Mouse (Mus musculus) CD4-positive, CD25-positive, alpha-beta regulatory T cell, adult 4 months (primary cell): ENCODE measurements around the gene Tpst2. TPM values are rescaled to one million over a fixed set of nuclear protein-coding genes. Genes with fewer than 3 reads are reported as not detected.

ENCODE experiments used
- ATAC-seq: one replicate; pipeline ENCODE4 v1.8.0; 2017
- polyA plus RNA-seq, 2 experiments: library from polyadenylated mRNA; unstranded; fragments of 100-300 nt; shearing (Covaris generic); gene quantifications; one replicate each; pipeline ENCODE4 v1.2.1; 2017

The Tpst2 gene
- polyA plus RNA-seq, 2 experiments from 2014 or later = 58.0 to 61.9 TPM

DNA sequence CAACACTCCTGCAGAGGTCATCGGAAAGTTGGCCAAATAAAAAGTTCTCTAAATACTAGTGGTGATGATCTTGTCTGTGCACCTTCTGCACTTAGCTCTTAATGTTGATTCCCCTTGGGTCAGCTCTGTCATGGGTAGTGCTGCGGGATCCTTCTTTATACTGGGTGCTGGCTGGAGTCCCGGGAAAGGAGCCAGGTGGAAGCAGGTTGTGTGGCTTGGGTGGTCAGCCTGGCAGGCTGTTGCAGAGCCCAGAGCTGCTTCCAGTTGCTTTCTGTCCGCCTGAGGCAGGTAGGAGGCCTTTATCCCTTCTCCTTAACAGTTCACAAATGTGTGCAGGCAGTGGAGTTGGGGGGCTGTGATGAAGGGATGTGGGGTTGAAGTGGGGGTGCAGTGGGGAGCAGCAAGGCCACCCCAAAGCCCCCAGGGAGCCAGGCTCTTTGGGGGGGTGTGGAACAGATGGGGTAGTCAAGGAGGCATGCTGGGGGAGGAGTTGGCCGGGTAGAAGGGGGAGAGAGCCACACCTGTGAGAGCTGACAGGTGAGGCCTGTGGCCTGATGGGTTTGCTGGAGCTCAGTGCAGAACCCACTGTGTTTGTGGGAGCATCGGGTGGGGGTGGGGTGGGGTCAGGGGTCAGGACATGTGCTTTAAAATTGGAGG lies 5.8 kb downstream of the Tpst2 start:
- ATAC-seq = no peak

DNA sequence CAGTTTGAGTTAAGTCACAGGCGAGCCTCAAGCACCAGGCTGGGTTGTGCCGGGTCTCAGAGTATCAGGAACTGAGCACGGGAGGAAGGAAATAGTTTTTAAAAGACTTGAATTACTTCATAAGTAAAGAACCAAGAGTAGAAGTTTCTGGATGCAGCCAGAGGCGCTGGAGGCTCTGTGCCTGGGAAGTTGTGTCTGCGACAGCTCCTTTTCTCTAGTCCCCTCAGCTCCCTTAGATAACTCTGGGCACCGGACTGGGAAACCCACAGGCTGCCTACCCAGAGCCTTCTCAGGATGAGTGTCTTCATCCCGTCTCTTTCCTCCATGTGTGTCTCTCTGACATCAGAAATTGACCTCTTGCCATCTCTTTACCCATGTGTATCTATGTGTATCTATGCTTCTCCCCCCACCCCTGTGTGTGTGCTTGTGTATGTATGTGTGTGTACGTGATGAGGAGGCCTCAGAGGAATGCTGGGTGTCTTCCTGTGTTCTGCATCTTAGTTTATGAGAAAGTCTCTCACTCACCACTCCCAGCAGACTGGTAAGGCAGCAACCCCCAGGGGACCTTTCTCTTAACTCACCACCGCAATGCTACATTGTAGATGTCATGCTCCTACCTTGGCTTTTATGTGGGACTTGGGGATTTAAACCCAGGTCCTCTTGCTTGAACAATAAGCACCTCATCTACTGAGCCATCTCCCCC lies 6.4 kb downstream of the Tpst2 start:
- no peak for ATAC-seq

DNA sequence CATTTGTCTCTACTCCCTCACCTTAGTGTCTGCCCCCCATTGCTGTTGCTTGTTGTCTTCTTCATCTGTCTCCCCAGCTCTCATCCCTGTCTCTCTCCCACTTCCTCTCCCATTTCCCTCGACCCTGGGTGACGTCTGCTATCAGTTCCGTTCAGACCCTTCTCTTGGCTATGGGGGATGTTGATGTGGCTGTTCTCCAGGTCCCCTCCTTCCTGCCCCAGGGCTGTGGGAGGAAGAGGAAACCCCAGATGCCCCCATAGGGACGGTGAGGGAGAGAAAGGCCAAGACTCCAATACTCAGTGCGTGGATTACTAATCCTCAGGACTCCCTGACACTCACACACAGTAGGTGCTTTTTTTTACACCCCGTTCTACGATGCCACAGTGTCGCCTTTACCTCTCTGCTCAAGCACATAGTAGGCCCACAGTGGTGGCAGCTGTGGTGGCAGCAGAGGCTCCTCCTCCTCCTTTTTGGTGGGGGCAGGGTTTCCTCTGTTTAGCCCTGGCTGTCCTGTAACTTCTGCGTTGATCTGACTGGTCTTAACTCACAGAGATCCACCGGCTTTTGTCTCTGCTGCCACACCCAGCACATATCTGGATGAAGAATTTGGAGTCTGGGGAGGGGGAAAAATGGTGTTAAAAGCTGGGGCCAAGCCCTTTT lies 7.2 kb downstream of the Tpst2 start:
- no peak for ATAC-seq

DNA sequence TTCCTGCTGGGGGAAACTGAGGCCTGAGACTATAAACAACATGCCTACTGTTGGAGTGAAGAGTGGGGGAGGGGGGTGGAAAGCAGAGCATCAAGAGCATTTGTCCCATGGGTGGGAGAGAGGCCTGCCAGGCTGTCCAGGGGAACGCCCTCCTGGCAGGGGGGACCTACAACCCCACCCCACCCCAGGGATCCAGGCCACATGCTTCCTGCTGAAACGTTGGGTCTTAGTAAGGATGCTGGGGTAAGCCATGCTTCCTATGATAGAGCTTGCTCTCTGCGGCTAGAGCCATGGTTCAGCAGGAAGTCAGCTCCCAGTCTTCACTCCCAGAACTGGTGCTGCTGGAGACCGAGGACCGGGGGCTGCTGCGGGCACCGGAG lies 7.7 kb downstream of the Tpst2 start:
- ATAC-seq = no peak

DNA sequence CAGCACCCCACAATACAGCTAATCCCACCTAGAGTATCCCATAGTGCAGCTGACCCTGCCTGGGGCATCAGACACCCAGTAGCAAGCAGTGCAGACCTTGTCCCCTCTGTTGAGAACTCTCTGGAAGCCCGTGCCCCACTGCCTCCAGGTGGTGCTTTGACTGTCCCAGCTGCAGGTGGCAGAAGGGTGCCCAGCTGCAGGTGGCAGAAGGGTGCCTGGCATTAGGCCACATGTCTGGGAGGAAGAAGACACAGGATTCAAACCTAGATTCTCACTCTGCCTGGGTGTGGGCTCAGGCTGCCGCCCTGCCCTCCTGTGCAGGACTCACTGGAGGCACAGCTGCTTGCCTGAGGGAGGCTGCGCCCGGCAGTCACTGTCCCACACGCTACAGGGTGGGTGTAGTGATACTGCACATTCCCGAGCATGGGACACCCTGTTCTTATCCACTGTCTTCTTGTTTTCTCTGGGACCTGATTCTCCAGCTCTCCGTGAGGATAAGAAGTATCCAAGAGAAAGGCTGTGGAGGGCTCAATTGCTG lies 9.1 kb downstream of the Tpst2 start:
- ATAC-seq = no peak

DNA sequence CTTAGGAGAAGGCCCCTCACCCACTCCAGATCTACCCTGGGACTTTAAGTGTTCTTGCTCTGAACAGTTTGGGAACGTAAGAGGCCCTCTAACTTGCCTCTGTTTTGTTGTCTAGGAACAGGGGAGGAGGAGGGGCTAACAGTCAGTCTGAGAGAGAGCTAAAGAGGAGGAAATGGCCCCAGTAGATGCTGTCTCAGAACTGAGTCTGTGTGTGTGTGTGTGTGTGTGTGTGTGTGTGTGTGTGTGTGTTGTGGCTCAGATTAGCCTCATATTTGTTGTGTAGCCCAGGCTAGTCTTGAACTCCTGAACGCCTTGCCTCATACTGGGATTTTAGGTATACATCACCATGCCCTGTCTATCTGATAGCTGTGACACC lies 10.1 kb downstream of the Tpst2 start:
- peak; percentile 57 for ATAC-seq

DNA sequence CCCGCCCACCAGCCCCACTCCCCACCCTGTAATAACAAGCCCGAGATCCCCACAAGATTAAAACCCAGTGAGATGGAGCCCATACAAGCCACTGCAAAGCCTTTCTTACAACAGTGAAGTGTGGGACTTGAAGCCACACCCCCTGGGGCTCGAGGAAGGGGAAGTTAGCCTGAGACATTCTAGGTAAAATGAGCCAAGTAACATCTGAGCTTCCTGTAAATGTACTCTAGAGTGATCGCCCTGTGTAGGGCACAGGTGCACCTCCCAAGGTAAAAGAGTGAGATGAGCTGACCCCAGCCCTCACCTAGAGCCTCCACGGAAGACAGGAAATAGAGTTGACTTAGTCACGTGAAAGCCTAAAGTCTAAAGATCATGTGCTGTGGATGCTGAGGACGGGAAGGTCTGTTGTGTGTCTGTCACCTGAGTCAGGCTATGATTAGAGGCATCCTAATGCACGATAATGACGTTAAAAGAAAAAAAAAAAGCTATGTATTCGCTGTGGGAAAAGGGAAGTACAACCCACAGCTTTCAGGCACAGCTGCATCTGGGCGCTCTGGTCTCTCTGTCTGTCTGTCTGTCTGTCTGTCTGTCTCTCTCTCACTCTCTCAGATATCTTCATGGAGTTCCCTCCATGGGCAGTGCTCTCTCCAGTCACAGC lies 10.6 kb downstream of the Tpst2 start:
- peak; percentile 83 for ATAC-seq

DNA sequence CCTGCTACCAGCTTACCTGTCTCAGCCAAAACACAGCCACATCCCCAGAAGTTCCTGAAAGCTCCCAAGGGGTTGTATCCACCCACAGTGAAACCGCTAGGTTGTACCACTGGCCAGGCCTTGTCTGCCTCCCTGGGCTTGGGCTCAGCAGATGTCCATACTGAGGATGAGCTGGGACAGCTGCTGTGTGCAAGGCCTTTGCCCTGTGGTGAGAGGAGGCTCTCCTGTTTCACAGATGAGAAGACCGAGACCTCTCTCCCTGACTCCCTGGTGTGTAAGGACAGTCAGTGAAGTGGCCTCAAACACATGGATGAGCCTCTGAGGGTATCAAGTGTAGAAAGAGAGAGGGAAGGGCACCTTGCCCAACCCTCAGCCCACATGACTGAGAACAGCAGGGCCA lies 11.2 kb downstream of the Tpst2 start:
- ATAC-seq = no peak

DNA sequence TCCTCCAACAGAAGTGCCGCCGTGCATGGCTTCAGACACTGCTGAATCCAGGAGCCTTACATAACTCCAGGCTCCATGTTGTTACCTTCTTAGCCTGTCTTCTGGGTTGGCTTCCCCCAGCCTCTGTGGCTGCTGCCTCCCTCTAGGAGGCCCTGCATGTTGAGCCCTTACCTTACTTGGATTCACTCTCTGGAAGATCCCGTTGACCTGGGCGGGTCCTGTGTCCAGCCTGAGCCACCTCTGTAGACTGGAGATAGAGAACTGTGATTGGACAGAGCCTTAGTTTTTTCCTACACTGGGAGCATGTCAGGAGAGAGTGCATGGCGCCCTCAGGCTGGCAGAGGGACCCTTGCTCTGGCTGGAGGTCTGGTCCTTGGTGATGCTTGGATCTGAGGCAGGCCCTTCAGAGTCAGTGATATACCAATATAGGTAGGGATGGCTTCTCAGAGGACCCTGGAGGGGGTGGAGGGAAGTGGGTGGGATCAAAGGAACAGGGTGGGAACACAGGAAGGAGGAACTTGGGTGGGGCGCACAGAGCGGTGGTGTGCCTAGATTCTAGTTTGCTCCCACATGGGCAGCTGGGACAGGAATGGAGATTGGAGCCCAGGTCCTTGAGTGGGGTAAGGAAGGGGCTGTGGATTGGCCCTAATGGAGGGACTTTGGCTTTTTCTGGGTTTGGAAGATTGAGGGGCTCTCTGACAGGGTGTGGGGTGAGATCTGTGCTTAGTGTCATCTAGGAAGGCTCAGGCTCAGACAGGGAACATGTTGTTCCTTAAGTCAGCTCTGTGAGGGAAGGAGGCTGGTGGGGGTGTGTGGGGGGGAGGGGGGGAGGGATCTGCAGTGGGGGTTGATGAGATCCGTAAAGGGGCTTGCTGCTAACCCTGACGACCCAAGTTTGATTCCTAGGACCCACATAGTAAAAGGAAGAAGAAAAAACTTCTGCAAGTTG lies 12.0 kb downstream of the Tpst2 start:
- no peak for ATAC-seq

DNA sequence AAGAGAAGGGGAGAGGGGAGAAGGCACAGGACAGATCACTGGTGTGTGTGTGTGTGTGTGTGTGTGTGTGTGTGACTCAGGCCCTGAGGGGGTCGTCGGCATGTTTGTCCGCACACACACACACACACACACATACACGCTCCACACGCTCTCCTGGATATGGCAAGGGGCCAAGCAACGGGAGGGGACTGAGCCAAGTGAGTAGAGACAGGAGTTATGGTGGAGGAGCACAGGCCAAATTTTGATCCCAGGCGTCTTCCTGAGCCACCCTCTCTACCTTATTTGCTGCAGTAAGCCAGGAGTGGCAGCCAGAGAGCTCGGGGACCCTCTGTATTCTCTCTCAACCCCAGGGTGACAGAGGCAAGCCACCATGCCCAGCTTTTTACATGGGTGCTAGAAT lies 12.7 kb downstream of the Tpst2 start:
- ATAC-seq = no peak

DNA sequence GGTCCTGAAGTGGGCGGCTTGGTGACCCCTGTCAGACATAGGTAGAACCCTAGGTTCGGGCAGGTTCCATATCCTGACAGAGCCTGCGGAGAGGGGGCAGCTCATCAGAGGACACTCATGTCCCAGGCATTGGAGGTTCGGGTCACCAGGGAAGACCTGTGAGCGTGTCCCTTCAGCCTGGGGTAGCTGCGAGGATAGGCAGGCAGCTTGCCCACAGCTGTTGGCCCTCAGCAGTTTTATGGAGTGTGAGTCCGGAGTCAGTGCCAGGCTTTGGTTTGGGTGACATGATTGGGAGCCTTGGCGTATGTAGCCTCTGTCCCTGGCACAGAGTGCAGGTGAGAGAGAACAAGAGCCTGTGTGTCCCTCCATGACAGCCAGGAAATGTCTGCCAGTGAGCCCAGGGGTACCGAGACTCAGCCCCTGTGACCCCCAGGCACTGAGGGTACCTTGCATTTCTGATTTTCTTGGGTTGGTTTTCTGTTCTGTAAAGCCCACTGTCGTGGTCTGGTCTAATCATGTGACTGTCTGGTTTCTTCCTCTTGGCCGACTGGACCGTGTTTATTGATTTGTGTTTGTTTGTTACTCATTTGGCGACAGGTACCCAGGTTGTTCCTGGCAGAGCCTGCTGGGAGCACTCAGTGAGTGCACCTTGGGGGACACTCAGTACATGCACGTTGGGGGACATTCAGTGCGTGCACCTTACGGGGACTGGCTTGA lies 13.5 kb downstream of the Tpst2 start:
- ATAC-seq = no peak

DNA sequence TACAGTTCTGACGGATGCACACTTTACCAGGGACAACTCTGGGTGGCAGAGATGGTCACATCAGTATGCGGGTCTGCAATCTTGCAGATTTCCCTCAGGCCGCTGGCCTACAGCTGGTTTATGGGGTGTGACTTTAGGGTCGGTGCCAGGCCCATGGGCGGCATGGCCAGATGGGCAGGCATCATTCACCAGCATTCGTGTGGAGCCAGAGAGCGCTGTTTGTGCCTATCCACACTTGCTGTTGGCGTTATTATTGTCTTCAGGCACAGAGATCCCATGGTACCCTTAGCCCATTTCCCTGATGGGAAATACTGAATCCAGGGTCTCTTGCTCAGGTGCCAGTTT lies 14.0 kb downstream of the Tpst2 start:
- ATAC-seq = no peak

DNA sequence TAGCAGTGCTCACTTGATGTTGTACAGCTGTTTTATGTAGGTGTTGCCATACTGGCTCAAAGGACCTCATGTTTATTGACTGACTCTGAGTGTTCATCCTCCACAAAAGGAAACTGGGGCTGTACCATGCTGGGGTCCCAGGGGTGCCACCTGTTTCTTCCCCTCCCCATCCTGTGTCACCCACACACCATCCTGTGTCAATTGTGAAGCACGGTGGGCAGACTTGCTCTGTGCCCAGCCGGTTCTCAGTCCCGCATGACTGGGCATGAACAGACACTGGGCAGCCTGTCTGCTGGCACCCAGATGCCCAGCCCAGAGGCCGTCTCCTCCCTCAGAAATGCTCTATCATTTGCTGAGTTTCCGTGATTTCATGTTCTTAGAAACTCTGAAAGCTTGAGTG lies 15.4 kb downstream of the Tpst2 start:
- no peak for ATAC-seq

DNA sequence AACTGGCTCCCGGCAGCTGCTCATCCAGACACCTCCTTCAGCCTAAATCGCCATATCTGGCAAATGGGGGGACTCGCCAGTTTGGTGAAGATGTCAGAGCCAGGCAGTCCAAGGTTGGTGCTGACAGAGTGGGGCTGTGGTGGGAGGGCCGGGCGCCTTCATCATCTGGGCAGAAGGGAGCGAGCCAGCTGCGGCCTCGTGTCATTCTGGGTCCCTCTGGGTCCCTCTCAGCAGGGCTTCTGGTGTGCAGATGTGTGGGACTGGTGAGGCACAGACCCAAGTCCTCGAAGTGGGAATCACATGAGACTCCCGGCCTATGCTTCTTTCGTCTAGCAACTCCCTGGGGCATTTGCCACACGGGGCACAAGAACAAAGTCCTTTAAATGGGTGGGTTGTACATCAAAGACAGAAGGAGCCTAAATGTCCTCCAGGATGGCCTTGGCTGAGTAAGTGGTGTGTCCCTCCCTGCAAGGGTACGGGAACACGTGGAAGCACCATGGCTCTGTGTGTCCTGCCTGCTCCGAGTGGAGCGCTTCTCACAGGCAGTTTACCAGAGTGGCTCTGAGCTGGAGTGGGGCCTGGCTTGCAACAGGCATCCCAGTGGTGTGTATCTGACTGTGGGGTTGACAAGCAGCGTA lies 16.0 kb downstream of the Tpst2 start:
- ATAC-seq = no peak

DNA sequence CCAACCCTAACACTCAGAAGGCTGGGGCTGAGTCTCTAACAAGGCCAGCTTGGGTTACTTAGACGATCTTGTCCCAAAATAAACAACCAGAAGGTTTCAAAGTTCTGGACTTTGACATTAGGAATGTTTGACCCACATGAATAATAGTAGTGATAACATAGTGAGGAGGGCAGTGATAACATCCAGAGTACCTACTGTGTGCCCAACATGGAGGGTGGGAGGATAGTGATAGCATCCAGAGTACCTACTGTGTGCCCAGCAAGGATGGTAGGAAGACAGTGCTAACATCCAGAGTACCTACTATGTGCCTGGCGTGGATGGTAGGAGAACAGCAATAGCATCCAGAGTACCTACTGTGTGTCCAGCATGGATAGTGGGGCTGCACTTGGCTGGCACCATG lies 17.3 kb downstream of the Tpst2 start:
- ATAC-seq = no peak

DNA sequence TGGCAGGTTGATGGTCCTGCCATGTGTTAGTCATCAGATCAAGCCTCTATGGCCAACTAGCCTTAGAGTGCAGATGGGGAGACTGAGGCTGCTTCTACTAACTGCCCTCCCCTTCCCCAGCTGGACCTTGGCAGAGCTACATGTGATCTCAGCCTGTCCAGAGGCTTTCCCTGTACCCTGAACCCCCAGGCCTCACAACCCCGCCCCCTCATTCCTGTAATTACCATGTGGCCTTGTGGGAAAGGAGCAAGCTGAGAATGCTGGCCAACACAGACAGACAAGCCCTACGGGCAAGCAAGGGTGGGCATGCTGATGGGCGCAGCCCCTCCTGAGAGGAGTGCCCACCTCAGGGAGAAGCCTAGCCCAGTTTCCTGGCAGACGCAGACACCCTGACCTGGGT lies 18.2 kb downstream of the Tpst2 start:
- ATAC-seq = no peak

DNA sequence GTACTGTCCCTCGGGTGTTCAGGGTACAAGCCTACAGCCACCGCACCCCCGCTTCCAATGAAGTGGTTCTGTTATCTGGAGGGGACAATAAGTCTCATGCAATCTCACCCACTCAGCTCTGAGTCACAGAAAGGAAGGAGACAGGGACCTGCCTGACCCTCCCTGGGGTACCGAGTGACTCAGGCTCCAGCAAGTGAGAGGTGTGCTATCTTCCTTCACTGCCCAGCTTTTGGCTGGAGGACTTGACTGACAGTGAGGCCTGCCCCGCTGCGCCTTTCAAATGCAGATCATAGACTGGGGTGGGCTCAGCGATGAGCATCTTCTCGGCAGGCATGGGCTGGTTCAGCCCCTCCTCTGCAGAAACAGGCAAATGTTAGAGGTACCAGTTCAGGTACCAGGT lies 18.7 kb downstream of the Tpst2 start:
- no peak for ATAC-seq

DNA sequence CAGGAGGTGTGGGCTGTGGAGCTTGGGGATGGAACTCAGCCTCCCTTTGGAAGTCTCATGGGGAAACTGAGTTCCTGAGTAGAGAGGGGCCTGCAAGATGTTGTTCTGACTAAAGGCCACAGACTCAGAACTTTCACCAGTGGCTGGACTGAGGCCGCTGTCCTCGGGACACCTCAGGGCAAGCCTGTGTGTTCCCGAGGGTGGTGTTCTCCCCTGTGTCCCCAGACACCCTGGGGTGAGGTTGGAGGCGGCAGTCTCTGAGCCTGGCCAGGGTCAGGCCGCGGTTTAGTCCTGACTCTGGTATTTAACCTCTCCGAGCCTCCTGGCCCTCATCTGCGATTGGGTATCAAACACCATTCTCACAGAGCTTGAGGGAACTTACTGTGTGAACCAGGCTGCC lies 19.1 kb downstream of the Tpst2 start:
- no peak for ATAC-seq

DNA sequence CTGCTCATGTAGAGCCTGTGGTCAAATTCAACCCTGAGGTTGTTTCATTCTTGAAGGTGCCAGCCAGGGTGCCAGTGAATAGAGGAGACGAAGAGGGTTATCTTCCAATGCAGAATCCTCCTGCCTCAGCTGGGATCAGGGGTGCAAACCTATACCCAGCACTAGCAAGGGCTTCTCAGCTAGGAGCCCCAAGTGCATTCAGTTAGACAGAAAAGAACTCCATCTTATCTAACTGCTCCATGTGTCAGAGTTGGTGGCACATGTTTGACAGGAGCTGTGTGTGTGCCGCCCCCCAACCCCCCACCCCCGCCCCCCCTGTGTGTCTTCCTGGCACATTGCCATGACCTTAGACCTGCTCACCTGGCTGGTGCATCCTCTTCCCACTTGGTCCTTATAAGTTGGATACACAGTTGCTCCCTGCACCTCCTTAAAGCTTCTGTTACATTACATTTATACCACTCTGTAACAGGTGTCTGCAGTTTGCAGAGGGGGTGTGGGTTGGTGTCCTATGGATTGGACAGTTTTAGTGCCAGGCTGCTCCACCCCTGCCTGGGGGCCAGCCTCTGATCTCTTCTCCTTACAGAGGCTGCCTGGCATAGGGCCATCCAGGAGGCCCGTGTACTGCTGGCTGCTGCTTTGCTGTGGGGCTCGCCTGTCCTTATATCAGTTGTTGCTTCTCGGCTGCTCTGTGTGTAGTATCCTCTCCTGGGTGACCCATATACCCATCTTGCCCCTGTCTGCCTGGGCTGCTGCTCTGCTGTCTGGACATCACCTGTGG lies 20.1 kb downstream of the Tpst2 start:
- no peak for ATAC-seq

DNA sequence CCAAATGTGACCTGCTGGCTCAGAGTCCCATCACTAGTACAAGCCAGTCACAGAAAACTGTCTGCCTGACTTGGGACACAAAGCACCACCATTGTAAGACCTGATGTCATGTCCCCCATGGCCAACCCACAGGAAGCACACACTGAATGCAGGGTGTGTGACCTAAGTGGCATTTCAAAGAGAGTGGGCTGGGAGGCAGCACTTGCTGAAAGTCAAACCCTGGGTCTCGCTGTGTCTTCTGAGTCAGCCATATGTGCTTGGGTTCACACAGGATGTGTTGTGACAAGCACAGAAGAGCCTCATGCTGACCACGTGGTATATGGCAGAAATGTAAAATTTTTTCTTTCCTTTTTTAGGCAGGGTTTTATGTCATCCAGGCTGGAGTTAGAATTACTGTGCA lies 20.8 kb downstream of the Tpst2 start:
- ATAC-seq = peak; percentile 85
